Mouse (Mus musculus): ENCODE measurements around the gene Zeb2.

Zeb2 gene

GRCm38 (mm10) chr2:45117087-45117561, at the start of gene Zeb2:
Gene Zeb2, minus strand, starts transcription at chr2:45117395.
- peak; percentile 73 for DNase-seq (ENCODE audit: low spot score in 2 of 2)

GRCm38 (mm10) chr2:45158785-45159184, 41.6 kb upstream of the Zeb2 start:
- DNase-seq (ENCODE audit: low spot score in 2 of 2): no peak

DNA sequence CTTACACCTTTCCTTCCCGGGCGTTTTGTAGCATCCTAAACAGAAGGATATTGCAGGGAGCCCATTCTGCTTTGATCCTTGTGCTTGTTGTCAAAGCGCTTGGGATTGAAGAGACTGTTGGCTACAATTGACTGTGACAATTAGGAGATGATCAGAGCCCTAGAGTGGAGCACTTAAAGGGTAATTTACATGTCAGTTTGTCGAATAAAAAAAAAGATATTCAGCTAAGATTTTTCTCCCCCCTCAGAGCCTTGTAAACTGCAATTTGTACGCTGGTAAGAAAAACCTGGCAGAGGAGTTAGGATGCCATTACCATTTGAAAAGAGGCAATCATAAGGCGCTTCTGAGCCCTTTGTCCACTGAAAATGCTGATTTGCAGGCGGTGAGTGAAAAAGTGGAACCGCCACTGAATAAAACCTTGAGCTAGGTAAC, 41.2 kb upstream of the Zeb2 start:
- DNase-seq (ENCODE audit: low spot score in 2 of 2): no peak

- no peak for DNase-seq (ENCODE audit: low spot score in 2 of 2)
Observed at GRCm38 (mm10) chr2:45153315-45153714, 36.1 kb upstream of the Zeb2 start.

DNA sequence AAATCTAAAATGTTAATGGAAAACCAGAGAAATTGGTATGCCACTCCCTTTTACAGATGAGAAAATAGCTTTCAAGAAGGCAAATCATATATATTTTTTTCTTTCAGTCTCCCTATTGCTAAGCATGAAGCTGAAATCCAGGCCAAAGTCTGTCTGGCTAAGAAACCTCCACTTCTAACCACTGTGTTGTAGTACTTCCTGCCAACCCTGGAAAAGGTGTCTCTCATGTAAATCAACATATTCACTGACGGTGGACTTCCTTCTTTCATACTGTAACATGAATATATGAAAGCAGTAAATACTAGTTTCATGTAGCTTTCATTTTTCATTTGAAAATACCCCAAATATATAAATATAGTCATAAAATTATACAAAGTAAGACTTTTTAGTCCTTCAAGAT, 26.0 kb upstream of the Zeb2 start:
- DNase-seq (ENCODE audit: low spot score in 2 of 2): no peak

GRCm38 (mm10) chr2:45138906-45139305, 21.7 kb upstream of the Zeb2 start:
- DNase-seq (ENCODE audit: low spot score in 2 of 2): no peak

- DNase-seq (ENCODE audit: low spot score in 2 of 2): no peak
Observed at GRCm38 (mm10) chr2:45136783-45137182, 19.6 kb upstream of the Zeb2 start.

GRCm38 (mm10) chr2:45133225-45133624, 16.0 kb upstream of the Zeb2 start:
- DNase-seq (ENCODE audit: low spot score in 2 of 2): no peak

- no peak for DNase-seq (ENCODE audit: low spot score in 2 of 2)
Observed at GRCm38 (mm10) chr2:45130461-45131156, 13.4 kb upstream of the Zeb2 start.

GRCm38 (mm10) chr2:45129556-45129955, 12.4 kb upstream of the Zeb2 start:
- no peak for DNase-seq (ENCODE audit: low spot score in 2 of 2)

GRCm38 (mm10) chr2:45128696-45129095, 11.5 kb upstream of the Zeb2 start:
- no peak for DNase-seq (ENCODE audit: low spot score in 2 of 2)

DNA sequence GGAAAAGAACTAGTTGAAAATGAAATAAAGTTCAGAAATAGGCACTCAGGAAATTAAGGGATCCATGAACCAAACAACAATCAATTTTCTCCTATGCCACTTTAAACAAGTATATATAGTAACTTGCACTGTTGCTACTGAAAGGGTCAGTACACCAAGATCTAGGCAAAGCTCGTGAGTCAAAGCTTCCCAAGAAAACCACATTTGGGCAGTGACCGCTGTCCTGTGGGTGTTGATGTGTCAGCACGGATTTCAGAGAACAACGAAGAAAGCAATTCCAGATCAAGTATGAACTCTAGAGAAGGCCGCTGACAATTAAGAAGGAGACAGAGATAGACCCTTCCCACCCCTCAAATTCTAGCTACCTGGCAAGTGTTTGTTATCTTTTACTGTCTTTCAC, 9.2 kb upstream of the Zeb2 start:
- no peak for DNase-seq (ENCODE audit: low spot score in 2 of 2)

DNA sequence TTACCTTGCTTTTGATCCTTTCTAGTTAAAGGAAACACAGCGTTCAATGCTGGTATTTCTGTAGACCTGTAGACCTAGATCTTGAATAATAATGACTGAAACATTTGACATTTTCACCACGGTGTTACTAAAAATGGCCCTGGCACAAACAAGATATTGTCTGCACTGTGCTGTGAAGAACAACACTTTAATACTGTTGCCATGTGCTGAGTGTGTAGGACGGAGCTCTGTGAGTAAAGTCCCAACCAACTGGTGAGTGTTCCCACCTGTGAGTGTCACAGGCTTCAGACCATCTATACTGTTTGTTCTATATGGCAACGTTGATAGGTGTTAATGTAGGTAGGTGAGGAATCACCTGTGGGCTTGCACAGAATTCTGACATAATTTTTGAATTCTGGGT, 8.0 kb upstream of the Zeb2 start:
- DNase-seq (ENCODE audit: low spot score in 2 of 2): no peak

DNA sequence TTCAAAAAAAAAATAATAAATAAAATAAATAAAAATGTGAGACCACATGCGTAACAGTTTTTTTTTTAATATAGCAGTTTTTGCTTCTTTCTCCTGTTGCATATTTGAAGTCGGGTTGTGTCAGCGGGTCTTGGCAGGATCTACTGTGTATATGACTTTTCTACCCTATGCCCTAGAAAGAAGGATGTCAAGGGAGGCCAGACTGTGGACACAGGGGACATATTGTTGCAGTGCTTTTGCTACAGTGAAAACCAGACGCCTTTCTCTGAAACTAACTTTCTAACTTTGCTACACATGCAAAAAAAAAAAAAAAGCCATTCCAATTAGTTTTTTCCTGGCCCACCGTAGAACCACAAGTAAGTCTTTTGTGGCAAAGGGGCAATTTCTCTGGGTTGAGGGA, 6.3 kb upstream of the Zeb2 start:
- DNase-seq (ENCODE audit: low spot score in 2 of 2): no peak

GRCm38 (mm10) chr2:45118121-45118520, 926 bp upstream of the Zeb2 start:
- DNase-seq (ENCODE audit: low spot score in 2 of 2): no peak

GRCm38 (mm10) chr2:45117592-45117991, 397 bp upstream of the Zeb2 start:
- DNase-seq (ENCODE audit: low spot score in 2 of 2): no peak

DNA sequence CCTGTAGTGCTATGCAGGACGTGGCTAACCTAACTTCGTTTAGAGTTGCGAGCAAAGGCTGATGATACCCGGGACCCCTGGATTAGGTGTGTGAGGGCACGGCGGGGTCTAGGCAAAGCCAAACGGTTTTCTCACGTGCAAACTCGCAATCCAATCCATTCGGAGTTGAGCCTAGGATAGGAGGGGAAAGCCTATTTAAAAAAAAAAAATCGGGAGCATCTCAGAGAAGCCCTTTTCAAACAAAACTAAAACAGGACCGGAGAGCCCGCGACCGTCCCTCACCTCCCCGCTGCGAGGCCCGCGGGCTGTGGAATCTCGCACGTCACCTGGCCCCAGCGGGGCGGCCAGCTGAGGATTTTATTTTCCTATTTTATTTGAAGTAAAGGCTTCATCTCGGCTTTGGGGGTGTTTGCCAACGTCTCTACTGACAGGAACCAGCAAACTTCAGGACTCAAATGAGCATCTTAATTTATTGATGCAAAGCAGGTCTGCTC, 617 bp downstream of the Zeb2 start:
- no peak for DNase-seq (ENCODE audit: low spot score in 2 of 2)

DNA sequence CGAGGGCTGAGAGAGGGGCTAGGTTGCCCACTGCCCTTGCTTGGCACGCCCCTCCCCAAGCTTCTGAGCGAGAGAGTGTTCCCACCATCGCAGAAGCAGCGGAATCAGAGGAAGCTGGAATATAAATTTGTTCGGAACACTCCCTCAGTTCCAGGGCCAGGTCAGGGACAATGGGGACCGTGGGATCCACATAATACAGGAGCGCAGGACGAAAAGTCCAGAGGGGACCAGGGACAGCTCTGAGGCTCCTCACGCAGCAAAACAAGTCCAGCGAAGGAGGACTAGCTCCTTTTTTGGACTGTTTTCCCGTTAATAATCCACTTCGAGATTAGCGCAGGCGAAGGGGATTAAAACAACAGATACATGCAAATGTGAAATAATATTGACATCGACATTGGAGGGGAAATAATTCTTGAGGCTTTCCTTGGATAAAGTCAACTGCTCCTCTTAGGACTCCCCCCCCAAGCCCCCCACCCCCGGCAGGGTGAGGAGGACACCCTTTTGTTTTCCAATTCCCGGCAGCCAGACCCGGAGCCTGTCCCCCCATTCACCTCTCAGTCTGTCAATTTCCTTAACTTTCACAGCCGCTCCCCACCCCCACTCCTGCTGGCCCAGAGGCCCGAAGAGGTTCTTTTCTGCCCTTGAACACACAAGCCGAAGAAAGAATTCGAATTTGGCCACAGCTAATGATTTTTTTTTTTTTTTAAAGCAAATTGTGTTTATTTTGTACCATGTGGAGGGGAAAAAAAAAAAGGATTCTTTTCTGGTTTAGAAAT, 1.3 kb downstream of the Zeb2 start:
- DNase-seq (ENCODE audit: low spot score in 2 of 2): peak in 1 of 2 experiments; percentile 41

DNA sequence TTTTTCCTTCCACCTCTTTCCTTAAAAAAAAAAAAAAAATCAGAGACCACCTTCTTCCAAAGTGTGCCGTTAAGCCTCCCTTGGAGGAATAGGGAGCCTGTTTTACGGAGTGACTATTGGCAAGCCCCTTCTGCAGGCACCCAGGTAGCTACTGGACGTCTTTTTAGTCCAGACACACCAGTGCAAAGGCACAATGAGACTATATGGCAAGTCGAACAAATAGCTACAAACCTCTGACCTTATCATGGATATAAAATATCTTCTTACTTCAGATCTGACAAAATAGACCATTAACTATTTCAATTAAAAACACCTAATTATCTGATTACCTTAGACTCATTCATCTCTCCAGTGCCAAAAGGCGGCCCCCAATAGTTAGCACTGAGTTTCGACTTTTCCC, 2.0 kb downstream of the Zeb2 start:
- DNase-seq (ENCODE audit: low spot score in 2 of 2): no peak

- no peak for DNase-seq (ENCODE audit: low spot score in 2 of 2)
Observed at GRCm38 (mm10) chr2:45114596-45114995, 2.6 kb downstream of the Zeb2 start.

- no peak for DNase-seq (ENCODE audit: low spot score in 2 of 2)
Observed at GRCm38 (mm10) chr2:45113912-45114311, 3.3 kb downstream of the Zeb2 start.

DNA sequence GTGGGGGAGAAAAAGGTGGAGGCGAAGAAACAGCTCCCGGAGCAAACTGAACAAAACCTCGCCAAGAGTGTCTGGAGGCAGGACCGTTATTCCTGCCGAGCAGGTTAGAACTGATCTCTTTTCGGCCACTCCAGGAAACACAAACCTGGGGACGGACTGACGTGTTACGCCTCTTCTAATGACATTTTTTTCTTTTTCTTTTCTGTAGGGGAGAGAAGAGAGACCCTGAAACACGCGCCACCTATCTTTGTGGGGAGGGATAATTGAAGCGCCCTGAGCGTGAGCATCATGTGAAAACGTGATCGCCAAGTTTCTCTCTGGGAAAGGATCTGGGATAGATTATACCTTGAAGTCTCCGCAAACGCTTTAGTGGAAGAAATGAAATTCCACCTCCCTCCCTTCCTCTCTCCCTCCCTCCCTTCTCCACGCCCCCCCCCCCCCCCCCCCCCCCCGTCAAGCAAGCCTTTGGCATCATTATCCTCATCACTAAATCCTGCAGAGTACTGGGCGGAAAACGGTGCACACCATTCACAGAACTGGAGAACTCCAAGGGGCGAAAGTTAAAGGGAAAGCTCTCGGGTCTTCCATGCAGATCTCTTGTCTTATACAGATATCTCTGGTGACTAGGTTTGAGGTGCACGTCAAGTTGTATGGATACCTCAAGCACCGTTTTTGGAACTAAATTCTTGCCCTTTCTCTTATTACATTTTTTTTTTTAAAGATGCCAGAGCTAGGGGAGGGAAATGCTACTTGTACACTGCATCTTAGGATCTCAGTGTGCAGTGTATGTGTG, 4.1 kb downstream of the Zeb2 start:
- DNase-seq (ENCODE audit: low spot score in 2 of 2): peak in 1 of 2 experiments; percentile 43
